Mouse (Mus musculus): ENCODE measurements around the gene Rac2. TPM values are rescaled to one million over a fixed set of nuclear protein-coding genes. Genes with fewer than 3 reads are reported as not detected.

Gene Rac2
- 6.4 and 7.6 TPM in 2 replicates for polyA plus RNA-seq (2014; fragmentation: Nextera tagmentation; extraction: Ambion mirVana)

- Histone ChIP-seq H3K4me1 (replicated peaks; ENCODE audit: control insufficient read depth, insufficient read depth, low read length) (no peaks in the 10 kb centered on the region), H3K27ac (ENCODE audit: low read depth, low read length) (no peak within 1 kb of the TSS), H3K4me2 (replicated peaks; ENCODE audit: low read depth, low read length) (no peak within 1 kb of the TSS), H3K9ac (ENCODE audit: low read depth, low read length) (no peak within 1 kb of the TSS), H3K9me3 (ENCODE audit: control insufficient read depth, low read length) (no peaks in the 10 kb centered on the region), H3K36me3 (ENCODE audit: control insufficient read depth, insufficient read depth, low read length) (no peaks in the 10 kb centered on the region), H3K27me3 (ENCODE audit: control insufficient read depth, insufficient read depth, low read length) (no peaks in the 10 kb centered on the region), H3K4me3 (ENCODE audit: low read depth, low read length) (no peak within 1 kb of the TSS)
- no peak for ATAC-seq (ENCODE audit: low FRiP score)
- 87% methylated on average over 8 of the region's 8 CpGs for WGBS
- no peak for DNase-seq (ENCODE audit: low spot score)
Observed at GRCm38 (mm10) chr15:78572658-78573397, at the start of gene Rac2. Rac2 (minus strand) TSS chr15:78572783.

- 77% methylated on average over 2 of the region's 2 CpGs for WGBS
- DNase-seq (ENCODE audit: low spot score), result no peak
Observed at GRCm38 (mm10) chr15:78616973-78617372, 44.4 kb upstream of the Rac2 start.

GRCm38 (mm10) chr15:78614536-78614935 lies 42.0 kb upstream of the Rac2 start:
- ATAC-seq (ENCODE audit: low FRiP score), result no peak
- 88% methylated on average over 7 of the region's 7 CpGs for WGBS
- Histone ChIP-seq H3K4me1 (replicated peaks; ENCODE audit: control insufficient read depth, insufficient read depth, low read length) (0 out of 2 replicates have a peak, but pooled peaks cover 3% of the 10 kb centered on the region), H3K36me3 (ENCODE audit: control insufficient read depth, insufficient read depth, low read length) (no peaks in the 10 kb centered on the region), H3K27me3 (ENCODE audit: control insufficient read depth, insufficient read depth, low read length) (no peaks in the 10 kb centered on the region), H3K4me2 (replicated peaks; ENCODE audit: low read depth, low read length) (no peak overlapping the region), H3K9me3 (ENCODE audit: control insufficient read depth, low read length) (no peaks in the 10 kb centered on the region), H3K4me3 (ENCODE audit: low read depth, low read length) (no peak overlapping the region), H3K27ac (ENCODE audit: low read depth, low read length) (no peak overlapping the region), H3K9ac (ENCODE audit: low read depth, low read length) (no peak overlapping the region)
- no peak for DNase-seq (ENCODE audit: low spot score)

More at GRCm38 (mm10) chr15:78616973-78617372, 44.4 kb upstream of the Rac2 start:
- Histone ChIP-seq H3K36me3 (ENCODE audit: control insufficient read depth, insufficient read depth, low read length) (no peaks in the 10 kb centered on the region), H3K9me3 (ENCODE audit: control insufficient read depth, low read length) (no peaks in the 10 kb centered on the region), H3K9ac (ENCODE audit: low read depth, low read length) (no peak overlapping the region), H3K27me3 (ENCODE audit: control insufficient read depth, insufficient read depth, low read length) (no peaks in the 10 kb centered on the region), H3K4me1 (replicated peaks; ENCODE audit: control insufficient read depth, insufficient read depth, low read length) (no peaks in the 10 kb centered on the region), H3K27ac (ENCODE audit: low read depth, low read length) (no peak overlapping the region), H3K4me3 (ENCODE audit: low read depth, low read length) (no peak overlapping the region), H3K4me2 (replicated peaks; ENCODE audit: low read depth, low read length) (no peak overlapping the region)
- ATAC-seq (ENCODE audit: low FRiP score), result no peak

GRCm38 (mm10) chr15:78610705-78611462 lies 38.3 kb upstream of the Rac2 start:
- Histone ChIP-seq H3K9me3 (ENCODE audit: control insufficient read depth, low read length) (no peaks in the 10 kb centered on the region), H3K36me3 (ENCODE audit: control insufficient read depth, insufficient read depth, low read length) (no peaks in the 10 kb centered on the region), H3K4me1 (replicated peaks; ENCODE audit: control insufficient read depth, insufficient read depth, low read length) (0 out of 2 replicates have a peak, but pooled peaks cover 3% of the 10 kb centered on the region), H3K27me3 (ENCODE audit: control insufficient read depth, insufficient read depth, low read length) (no peaks in the 10 kb centered on the region), H3K4me2 (replicated peaks; ENCODE audit: low read depth, low read length) (no peak overlapping the region), H3K4me3 (ENCODE audit: low read depth, low read length) (no peak overlapping the region), H3K27ac (ENCODE audit: low read depth, low read length) (no peak overlapping the region), H3K9ac (ENCODE audit: low read depth, low read length) (no peak overlapping the region)
- peak; percentile 22 for DNase-seq (ENCODE audit: low spot score)
- 40% methylated on average over 12 of the region's 12 CpGs for WGBS
- ATAC-seq (ENCODE audit: low FRiP score), result no peak

GRCm38 (mm10) chr15:78607463-78607862 lies 34.9 kb upstream of the Rac2 start:
- H3K9ac ChIP-seq (ENCODE audit: low read depth, low read length), result no peak overlapping the region
- no peak for ATAC-seq (ENCODE audit: low FRiP score)
- H3K27me3 ChIP-seq (ENCODE audit: control insufficient read depth, insufficient read depth, low read length), result no peaks in the 10 kb centered on the region
- H3K4me1 ChIP-seq (replicated peaks; ENCODE audit: control insufficient read depth, insufficient read depth, low read length), result 0 out of 2 replicates have a peak, but pooled peaks cover 3% of the 10 kb centered on the region
- 74% methylated on average over 4 of the region's 4 CpGs for WGBS
- no peaks in the 10 kb centered on the region for H3K9me3 ChIP-seq (ENCODE audit: control insufficient read depth, low read length)
- no peak for DNase-seq (ENCODE audit: low spot score)
- H3K4me2 ChIP-seq (replicated peaks; ENCODE audit: low read depth, low read length), result no peak overlapping the region
- no peak overlapping the region for H3K27ac ChIP-seq (ENCODE audit: low read depth, low read length)
- H3K4me3 ChIP-seq (ENCODE audit: low read depth, low read length), result no peak overlapping the region
- H3K36me3 ChIP-seq (ENCODE audit: control insufficient read depth, insufficient read depth, low read length), result no peaks in the 10 kb centered on the region

- Histone ChIP-seq H3K27me3 (ENCODE audit: control insufficient read depth, insufficient read depth, low read length) (no peaks in the 10 kb centered on the region), H3K36me3 (ENCODE audit: control insufficient read depth, insufficient read depth, low read length) (no peaks in the 10 kb centered on the region), H3K4me3 (ENCODE audit: low read depth, low read length) (no peak overlapping the region), H3K4me1 (replicated peaks; ENCODE audit: control insufficient read depth, insufficient read depth, low read length) (0 out of 2 replicates have a peak, but pooled peaks cover 3% of the 10 kb centered on the region), H3K4me2 (replicated peaks; ENCODE audit: low read depth, low read length) (no peak overlapping the region), H3K9me3 (ENCODE audit: control insufficient read depth, low read length) (no peaks in the 10 kb centered on the region), H3K9ac (ENCODE audit: low read depth, low read length) (no peak overlapping the region), H3K27ac (ENCODE audit: low read depth, low read length) (no peak overlapping the region)
- ATAC-seq (ENCODE audit: low FRiP score), result no peak
- no peak for DNase-seq (ENCODE audit: low spot score)
- WGBS, result 86% methylated on average over 6 of the region's 6 CpGs
Observed at GRCm38 (mm10) chr15:78606059-78606458, 33.5 kb upstream of the Rac2 start.

- WGBS, result 62% methylated on average over 3 of the region's 3 CpGs
- ATAC-seq (ENCODE audit: low FRiP score), result no peak
- DNase-seq (ENCODE audit: low spot score), result no peak
Observed at GRCm38 (mm10) chr15:78605371-78605791, 32.8 kb upstream of the Rac2 start.

GRCm38 (mm10) chr15:78604255-78604654 lies 31.7 kb upstream of the Rac2 start:
- Histone ChIP-seq H3K4me2 (replicated peaks; ENCODE audit: low read depth, low read length) (no peak overlapping the region), H3K9ac (ENCODE audit: low read depth, low read length) (no peak overlapping the region), H3K9me3 (ENCODE audit: control insufficient read depth, low read length) (no peaks in the 10 kb centered on the region), H3K4me1 (replicated peaks; ENCODE audit: control insufficient read depth, insufficient read depth, low read length) (no peaks in the 10 kb centered on the region), H3K4me3 (ENCODE audit: low read depth, low read length) (no peak overlapping the region), H3K36me3 (ENCODE audit: control insufficient read depth, insufficient read depth, low read length) (no peaks in the 10 kb centered on the region), H3K27me3 (ENCODE audit: control insufficient read depth, insufficient read depth, low read length) (no peaks in the 10 kb centered on the region), H3K27ac (ENCODE audit: low read depth, low read length) (no peak overlapping the region)
- no peak for DNase-seq (ENCODE audit: low spot score)
- ATAC-seq (ENCODE audit: low FRiP score), result no peak
- WGBS, result 75% methylated on average over 6 of the region's 6 CpGs

More at GRCm38 (mm10) chr15:78605371-78605791, 32.8 kb upstream of the Rac2 start:
- Histone ChIP-seq H3K4me1 (replicated peaks; ENCODE audit: control insufficient read depth, insufficient read depth, low read length) (no peaks in the 10 kb centered on the region), H3K4me2 (replicated peaks; ENCODE audit: low read depth, low read length) (no peak overlapping the region), H3K27me3 (ENCODE audit: control insufficient read depth, insufficient read depth, low read length) (no peaks in the 10 kb centered on the region), H3K9me3 (ENCODE audit: control insufficient read depth, low read length) (no peaks in the 10 kb centered on the region), H3K27ac (ENCODE audit: low read depth, low read length) (no peak overlapping the region), H3K36me3 (ENCODE audit: control insufficient read depth, insufficient read depth, low read length) (no peaks in the 10 kb centered on the region), H3K9ac (ENCODE audit: low read depth, low read length) (no peak overlapping the region), H3K4me3 (ENCODE audit: low read depth, low read length) (no peak overlapping the region)
